Mouse (Mus musculus): ENCODE results near the gene Tbc1d20. TPM values are rescaled to one million over a fixed set of nuclear protein-coding genes. Genes with fewer than 3 reads are reported as not detected.

Tbc1d20 gene
- polyA plus RNA-seq, 1 experiment from 2014 or later: 32.2 TPM

Other genes with a start within 250 kb of the Tbc1d20 start
- gene Scrt2, start 212.3 kb upstream of the Tbc1d20 start, polyA plus RNA-seq (2015; fragmentation: Nextera tagmentation; extraction: Ambion mirVana): 24.0 and 27.8 TPM in 2 replicates
- gene Srxn1, start 188.3 kb upstream of the Tbc1d20 start, polyA plus RNA-seq (2015; fragmentation: Nextera tagmentation; extraction: Ambion mirVana): 16.1 and 16.8 TPM in 2 replicates
- 2.8 and 3.2 TPM in 2 replicates for gene Tcf15, start 150.3 kb upstream of the Tbc1d20 start, polyA plus RNA-seq (2015; fragmentation: Nextera tagmentation; extraction: Ambion mirVana)
- gene Csnk2a1, start 67.0 kb upstream of the Tbc1d20 start, polyA plus RNA-seq (2015; fragmentation: Nextera tagmentation; extraction: Ambion mirVana): 122 and 127 TPM in 2 replicates
- 97.5 and 98.9 TPM in 2 replicates for gene Rbck1, start 38.8 kb downstream of the Tbc1d20 start, polyA plus RNA-seq (2015; fragmentation: Nextera tagmentation; extraction: Ambion mirVana)
- 0.97 and 1.5 TPM in 2 replicates for gene Trib3, start 50.2 kb downstream of the Tbc1d20 start, polyA plus RNA-seq (2015; fragmentation: Nextera tagmentation; extraction: Ambion mirVana)
- gene Nrsn2, start 82.8 kb downstream of the Tbc1d20 start, polyA plus RNA-seq (2015; fragmentation: Nextera tagmentation; extraction: Ambion mirVana): 28.1 and 34.2 TPM in 2 replicates
- gene Sox12, start 104.2 kb downstream of the Tbc1d20 start, polyA plus RNA-seq (2015; fragmentation: Nextera tagmentation; extraction: Ambion mirVana): 16.4 and 16.9 TPM in 2 replicates
- 20.1 and 21.5 TPM in 2 replicates for gene Zcchc3, start 121.2 kb downstream of the Tbc1d20 start, polyA plus RNA-seq (2015; fragmentation: Nextera tagmentation; extraction: Ambion mirVana)
- 1.9 and 3.9 TPM in 2 replicates for gene 6820408C15Rik, start 121.8 kb downstream of the Tbc1d20 start, polyA plus RNA-seq (2015; fragmentation: Nextera tagmentation; extraction: Ambion mirVana)
- gene Defb23, start 170.8 kb downstream of the Tbc1d20 start, polyA plus RNA-seq (2015; fragmentation: Nextera tagmentation; extraction: Ambion mirVana): not detected in 2 replicates
- gene Defb20, start 183.2 kb downstream of the Tbc1d20 start, polyA plus RNA-seq (2015; fragmentation: Nextera tagmentation; extraction: Ambion mirVana): not detected in 2 replicates
- gene Defb22, start 196.3 kb downstream of the Tbc1d20 start, polyA plus RNA-seq (2015; fragmentation: Nextera tagmentation; extraction: Ambion mirVana): not detected in 2 replicates
- gene Defb26, start 217.9 kb downstream of the Tbc1d20 start, polyA plus RNA-seq (2015; fragmentation: Nextera tagmentation; extraction: Ambion mirVana): not detected in 2 replicates
- gene Defb28, start 224.4 kb downstream of the Tbc1d20 start, polyA plus RNA-seq (2015; fragmentation: Nextera tagmentation; extraction: Ambion mirVana): not detected in 2 replicates
- not detected in 2 replicates for gene Defb29, start 246.3 kb downstream of the Tbc1d20 start, polyA plus RNA-seq (2015; fragmentation: Nextera tagmentation; extraction: Ambion mirVana)

Data from hindbrain, embryonic 13.5 days (tissue).